Mouse (Mus musculus) C2C12 (cell line): ENCODE results near the gene Mrps12.

Source experiments
- CTCF ChIP-seq: IDR thresholded peaks from one replicate; pipeline ENCODE4 v1.5.1; 2011; ENCODE audit not compliant: control insufficient read depth, insufficient read depth, insufficient read length
- FOSL1 ChIP-seq: IDR thresholded peaks from one replicate; pipeline ENCODE4 v1.8.0; 2011; ENCODE audit warnings: mild to moderate bottlenecking, low read length; ENCODE audit not compliant: poor library complexity, insufficient read depth, severe bottlenecking

DNA sequence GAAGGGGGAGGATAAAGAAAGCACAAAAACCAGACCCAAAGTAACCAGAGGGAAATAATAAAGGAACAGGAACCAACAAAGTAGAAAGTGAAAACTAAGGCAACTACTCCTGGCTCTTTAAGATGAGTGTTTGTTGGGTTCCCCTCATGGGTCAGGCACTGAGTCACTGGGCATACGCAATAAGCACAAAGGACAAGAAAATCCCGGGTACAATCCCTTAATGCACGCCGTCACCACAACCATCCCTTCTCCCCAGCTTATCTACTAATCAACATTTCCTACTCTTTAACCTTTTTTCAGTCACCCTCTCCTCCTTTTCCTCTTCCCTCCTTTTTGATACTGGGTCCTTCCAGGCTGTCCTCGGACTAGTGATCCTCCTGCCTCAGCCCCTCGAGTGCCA is 23.6 kb upstream of the Mrps12 start:
- TF ChIP-seq CTCF (no peak), FOSL1 (no peak)
